Mouse (Mus musculus) spleen, adult 12 weeks (tissue): ENCODE results near the gene Clint1.

Source experiments
- DNase-seq: peaks from one replicate; pipeline ENCODE4 v3.0.0; 2022; ENCODE audit warnings: low spot score

The Clint1 gene

DNA sequence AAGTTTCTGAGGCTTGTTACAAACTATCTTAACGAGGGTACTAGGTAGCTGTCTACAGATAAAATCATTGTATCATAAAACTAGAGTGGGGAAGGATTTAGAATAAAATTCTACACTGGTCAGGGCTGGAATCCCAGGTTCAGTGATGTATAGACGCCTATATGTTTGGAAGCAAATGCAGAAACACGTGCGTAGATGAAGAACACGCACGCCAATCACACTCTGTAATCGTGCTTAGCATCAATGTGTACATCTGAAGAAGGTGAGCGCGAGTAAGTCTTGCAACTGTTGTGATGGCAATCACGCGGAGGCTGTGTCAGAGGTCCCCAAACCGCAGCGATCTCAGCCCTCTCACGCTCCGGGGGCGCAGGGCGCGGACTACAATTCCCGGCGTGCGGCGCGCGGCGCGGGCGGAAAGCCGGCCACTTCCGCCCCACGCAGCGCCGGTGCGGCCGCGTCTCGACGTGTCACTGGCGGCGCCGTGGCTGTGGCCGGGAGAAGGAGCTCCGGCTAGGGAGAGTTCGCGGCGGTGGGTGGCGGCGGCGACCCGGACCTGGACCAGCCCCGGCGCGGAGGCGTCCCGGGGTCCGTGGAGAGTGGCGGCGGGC is at the start of gene Clint1:
TSS of gene Clint1 (plus strand) at position 536 of the 608 bp plus-strand sequence.
- DNase-seq = peak; percentile 74

DNA sequence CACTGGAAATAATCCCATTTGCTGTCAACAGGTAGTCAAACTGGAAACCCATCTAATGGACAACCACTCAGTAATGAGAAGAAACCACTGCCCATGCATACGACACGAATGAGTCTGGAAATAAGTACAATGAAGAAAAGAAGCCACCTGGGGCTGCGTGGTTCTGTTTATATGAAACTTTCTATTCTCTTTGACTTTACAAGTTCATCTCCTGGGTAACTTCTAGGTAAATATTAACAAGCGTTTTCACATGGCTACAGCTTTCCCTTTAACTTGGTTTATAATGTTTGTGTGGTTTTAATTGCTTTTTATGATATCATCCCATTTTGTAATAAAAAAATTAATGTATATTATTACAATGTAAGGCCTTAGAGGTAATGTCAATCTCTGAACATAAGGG is 47.8 kb upstream of the Clint1 start:
- DNase-seq = no peak

DNA sequence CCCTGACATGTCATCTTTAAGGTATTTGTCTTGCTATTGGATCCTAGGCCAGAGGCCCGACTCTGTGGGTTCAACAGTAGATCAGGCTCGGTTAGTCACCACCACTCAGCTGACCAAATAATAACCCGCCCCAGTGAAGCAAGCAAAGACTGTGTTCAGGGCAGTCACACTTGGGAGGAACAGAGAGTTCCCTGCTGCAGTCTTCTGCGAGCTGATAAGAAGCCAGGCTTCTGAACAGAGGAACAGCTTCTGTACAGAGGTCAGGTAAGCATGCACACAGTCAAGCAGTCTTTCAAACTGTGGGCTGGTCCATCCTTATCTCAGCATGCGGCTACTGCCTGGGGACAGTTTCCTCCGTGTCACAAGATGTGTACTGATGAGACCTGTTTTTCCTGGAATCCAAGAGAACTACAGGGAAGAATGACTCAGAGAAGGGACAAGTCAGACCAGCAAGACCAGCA is 46.5 kb upstream of the Clint1 start:
- peak; percentile 21 for DNase-seq

DNA sequence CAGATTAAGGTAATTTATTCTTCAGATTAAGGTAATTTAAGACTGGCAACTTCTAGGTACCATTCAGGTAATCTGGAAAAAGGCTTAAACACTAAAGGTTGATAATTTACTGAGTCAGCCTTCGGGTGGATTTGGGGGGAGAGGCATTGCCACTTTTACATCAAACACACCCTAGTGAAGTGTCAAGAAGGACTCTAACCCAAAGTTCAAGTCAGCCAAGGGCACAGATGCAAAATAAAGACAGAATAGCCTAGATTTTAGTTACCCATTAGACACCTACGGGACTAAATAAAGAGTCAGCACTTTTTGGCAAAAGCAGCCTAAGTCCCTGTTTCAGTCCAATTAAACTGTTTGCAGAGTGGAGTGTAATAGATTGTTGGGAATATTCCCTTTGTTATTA is 46.0 kb upstream of the Clint1 start:
- no peak for DNase-seq

DNA sequence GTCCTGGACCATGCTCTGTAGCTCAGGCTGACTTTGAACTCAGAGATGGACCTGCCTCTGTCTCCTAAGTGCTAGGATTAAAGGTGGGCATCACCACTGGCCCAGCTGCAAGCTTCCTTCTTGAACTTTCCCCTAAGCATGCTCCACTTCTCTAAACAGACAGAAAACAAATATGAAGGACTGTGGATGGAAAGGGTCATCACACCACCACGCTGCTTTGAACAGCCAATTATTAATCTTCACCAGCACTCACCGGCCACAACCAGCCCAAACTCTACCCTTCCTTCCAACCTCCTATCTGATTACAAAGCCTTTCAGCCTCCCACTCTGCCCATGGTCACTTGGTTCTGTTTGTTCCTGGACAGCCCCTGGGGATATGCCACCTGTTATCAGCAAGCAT is 45.6 kb upstream of the Clint1 start:
- DNase-seq = no peak

DNA sequence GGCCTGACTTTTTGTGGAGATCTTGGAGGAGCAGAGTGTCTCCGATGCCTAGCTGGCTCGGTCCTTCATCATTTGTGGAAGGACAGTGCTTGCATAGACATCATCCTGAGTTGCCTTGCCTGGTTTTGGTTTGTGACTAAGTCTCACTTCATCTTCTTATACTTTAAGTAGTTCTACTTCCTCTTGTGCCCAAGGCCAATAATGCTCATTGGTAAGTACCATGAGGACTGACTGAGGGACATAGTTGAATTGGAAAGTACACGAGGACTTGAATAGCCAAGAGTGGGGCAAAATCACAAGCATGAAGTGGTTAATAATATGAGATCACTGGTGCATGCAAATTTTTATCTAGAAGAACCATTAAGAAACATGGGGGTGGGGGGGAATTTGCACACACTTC is 45.0 kb upstream of the Clint1 start:
- DNase-seq = no peak

DNA sequence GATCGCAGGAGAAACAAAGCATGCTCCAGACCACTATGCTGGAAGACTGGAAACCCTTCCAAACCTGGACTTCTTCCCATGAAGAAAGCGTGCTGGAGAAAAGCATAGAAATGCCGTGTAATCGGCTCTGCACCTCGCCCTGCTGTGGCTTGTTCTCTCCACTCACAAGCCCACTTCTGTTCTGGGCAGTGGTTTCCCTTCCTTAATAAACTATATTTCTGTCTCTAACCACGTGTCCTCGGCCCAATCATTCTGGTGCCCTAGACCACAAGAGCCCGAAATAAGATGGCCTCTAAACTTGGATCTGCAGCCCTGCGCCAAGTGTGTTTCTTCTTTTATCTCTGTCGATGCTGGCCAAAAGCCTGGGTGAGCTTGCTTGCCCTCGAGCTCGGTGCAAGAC is 44.0 kb upstream of the Clint1 start:
- DNase-seq = no peak

DNA sequence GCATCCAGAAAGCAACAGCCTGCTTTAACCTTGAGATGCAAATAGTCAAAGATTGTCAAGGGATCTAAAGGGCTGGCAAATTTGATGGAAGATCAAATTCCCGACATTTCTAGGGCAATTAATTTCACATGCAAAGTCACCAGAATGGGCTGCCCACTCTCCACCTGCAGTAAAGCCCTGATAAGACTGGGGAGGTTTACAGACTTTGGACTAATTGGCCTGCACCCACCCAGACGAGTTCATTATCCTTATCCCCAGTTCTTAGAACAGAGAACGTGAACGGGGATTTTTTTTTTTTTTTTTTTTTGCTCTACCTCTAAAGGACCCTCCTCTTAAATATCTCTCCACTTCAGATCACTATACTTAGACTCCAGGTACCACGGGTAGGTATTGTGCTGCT is 42.4 kb upstream of the Clint1 start:
- no peak for DNase-seq

DNA sequence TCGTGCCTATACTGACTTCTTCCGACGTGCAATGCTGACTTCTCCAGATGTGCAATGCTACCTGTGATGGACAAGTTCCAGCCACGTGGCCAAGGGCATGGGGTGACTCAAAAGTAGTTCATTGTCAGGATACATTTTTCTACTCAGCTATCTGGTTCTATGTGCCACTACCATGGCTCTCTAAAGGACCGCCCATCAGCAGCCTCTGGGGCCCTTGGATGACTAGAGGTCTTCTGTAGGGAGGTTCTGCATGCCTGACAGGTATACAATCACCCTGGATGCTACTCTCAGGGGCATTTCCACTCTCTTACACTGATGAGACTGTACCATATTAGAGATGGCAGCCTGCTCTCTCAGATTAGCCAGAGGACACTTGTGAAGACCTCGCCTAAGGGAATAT is 41.8 kb upstream of the Clint1 start:
- no peak for DNase-seq

DNA sequence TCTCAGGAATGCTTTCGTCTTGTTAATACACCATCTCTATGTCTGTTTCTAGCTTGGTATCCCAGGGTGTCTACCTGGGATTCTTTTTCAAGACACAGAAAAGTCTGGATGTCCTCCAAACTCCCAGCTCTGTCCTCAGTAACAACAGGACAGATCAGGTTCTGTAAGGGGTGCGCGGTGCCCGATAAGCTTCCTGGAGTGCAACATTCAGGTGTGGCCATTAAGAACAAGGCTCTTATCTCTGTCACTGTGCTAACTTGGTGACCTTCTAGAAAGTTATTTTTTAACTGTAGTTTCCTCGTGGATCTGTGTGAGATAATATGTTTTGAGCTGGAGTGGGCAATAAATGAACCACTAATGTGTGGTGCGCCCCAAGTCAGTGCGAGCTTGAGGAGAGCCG is 41.0 kb upstream of the Clint1 start:
- DNase-seq = no peak

DNA sequence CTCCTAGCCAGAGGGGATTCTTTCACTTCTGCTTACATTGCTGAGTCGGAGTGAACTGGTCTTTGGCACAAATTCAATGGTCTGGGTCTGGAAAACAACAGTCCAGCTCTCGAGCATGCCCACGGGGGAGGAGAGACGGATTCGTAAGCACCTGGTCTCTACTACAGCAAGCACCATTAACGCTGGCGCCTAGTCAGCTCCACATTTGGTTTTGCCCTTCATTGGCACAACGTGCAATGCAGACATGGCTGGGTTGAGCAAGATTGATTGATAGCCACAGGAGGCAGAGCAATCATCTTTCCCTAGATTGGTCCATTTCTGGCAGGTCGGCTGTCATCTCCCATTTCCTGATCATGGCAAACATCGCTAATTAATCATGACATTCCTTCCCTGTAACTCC is 36.2 kb upstream of the Clint1 start:
- DNase-seq = no peak

DNA sequence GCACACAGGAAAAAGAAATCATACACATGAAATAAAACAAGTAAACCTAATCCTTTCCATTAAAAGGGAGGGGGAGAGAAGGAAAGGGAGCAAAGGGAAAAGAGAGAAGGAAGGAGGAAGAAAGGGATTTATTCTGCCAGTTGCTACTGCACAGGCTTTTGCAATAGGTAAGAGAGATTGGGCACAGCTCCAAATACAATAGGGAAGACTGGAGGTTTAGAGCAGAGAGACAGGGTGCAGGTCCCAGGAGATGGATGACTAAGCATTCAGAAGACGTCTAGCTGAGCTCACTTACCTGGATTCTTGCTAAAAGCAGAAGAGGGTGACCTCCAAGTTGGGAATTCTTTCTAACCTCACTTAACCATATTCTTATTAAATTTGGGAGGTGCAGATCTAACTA is 35.1 kb upstream of the Clint1 start:
- DNase-seq = no peak

DNA sequence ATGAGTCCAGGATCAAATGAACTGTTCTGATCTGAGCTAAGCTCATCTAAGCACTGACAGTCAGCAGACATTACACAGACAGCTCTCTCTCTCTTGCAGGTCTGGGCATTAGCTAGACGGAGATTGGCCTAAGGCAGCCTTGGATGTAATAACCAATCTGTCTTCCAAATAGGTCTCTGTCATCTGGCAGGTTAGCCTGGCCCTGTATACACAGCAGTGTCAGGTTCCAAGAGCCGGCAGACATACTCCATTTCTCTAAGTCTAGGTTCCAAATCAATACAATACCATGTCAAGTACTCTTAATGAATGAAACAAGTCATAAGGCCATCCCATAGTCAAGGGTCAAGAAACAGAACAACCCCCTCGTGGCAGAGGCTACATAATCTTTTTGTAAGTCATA is 33.9 kb upstream of the Clint1 start:
- no peak for DNase-seq

DNA sequence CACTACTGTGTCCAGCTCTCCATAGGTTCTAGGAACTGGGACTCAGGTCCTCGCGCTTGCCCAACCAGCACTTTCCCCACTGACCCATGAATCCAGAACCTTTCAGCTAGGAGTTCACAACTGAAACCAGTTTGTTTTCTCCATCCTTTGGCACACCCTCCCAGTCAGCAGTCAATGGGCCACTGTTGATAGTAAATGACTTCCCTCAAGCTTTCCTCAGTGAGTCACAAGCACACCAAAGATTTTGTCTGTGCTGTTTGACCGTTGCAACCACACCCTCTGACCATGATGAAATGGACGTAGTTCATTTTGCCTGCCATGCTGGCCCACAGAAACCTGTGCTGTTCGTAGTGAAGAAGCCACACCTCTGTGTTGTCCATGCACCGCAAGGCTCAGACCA is 30.9 kb upstream of the Clint1 start:
- DNase-seq = no peak

DNA sequence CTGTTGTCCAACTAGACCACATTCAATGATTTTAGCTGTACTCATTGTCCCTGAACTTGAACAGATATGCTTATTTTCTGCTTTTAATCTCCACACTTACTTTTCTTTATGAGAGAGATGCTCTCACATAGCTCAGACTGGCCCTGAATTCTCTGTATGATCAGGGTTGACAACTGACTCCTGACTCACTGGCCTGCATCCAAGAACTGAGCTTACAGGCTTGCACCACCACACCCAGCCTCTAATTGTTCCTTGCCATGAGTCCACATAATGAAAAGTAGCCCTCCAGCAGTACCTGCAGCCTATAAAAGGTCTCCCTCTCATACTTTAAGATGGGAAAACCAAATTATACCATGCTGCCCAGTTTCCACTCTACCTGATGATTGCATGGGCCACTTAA is 21.7 kb upstream of the Clint1 start:
- DNase-seq = no peak

DNA sequence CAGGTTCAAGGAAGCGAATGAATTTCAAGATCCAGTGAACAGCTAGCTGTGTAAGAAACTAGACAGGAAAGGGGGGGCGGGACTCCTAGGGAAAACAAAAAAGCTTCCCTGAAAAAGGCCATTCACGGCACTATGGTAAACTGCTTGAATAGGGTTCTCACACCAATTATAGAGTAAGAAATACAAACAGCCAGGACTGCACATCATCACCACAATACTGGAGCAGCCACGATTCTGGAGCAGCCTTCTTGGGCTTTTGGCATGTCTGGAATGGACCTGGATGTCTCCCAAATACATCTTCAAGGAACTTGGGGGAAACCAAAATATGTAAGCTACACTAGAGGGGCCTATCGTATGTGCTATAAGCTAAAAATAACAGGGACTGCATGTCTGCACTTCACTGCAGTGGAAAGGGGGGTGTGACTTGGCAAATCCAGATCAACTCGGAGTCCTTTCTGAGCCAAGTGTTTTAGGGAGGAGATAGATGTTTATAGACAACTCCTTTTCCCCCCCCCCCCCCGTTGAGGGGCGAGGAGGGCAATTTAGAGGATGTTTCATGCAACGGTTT is 21.0 kb upstream of the Clint1 start:
- no peak for DNase-seq

DNA sequence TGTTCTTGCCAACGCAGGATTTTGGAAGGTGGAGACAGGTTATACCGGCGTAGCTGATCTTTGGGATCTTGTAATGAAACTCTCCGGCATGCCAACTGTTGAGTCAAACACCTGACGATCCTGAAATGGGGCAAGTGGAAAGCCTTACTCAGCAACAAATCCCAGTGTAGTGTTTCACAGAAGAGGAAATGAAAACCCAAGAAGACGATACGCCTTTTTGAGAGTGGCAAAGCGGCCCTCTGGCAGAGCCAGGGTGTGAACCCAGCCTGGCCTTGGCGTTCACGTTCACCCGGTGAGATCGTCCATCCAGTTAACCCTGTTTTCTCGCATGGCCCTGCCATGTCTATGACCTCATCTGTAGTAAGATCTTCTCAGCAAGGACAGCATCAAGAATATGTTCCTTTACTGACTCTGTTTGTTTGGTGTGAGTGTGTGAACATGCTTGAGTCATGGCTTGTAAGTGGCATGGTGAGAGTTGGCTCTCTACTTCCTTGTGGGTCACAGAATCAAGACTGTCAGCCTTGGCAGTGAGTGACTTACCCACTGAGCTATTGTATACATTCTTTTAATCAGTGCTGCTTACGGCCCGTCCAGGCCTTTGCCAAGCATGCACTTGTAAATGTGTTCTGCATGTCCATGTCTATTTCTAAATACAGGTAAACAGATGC is 20.2 kb upstream of the Clint1 start:
- DNase-seq = no peak

DNA sequence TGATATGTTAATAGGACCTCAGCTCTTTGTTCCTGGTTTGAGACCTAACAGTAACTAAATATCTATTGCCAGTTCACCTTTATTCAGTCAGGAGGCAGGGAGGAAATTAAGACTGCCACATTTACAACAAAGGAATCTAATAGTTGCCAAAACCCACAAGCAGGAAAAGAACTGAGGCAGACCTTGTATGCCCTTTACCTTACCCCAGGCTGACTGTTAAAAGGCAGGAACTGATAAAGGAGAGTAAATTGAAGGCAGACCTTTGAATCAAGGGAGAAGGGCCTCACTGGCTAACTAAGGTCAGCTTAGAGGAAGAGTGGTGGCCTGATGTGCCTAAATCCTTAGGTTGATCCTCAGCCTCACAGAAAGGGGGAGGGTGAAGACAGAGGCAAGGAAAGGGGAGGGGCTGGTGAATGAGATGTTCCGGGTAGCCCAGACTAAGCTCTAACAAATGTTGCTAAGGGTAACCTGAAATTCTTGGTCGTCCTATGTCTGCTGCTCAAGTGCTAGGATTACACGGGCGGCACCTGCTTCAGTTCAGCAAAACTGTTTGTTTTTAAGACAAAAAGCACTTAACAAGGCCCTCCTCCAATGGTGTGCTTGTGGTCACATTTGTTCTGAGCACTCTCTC is 16.1 kb upstream of the Clint1 start:
- DNase-seq = no peak

DNA sequence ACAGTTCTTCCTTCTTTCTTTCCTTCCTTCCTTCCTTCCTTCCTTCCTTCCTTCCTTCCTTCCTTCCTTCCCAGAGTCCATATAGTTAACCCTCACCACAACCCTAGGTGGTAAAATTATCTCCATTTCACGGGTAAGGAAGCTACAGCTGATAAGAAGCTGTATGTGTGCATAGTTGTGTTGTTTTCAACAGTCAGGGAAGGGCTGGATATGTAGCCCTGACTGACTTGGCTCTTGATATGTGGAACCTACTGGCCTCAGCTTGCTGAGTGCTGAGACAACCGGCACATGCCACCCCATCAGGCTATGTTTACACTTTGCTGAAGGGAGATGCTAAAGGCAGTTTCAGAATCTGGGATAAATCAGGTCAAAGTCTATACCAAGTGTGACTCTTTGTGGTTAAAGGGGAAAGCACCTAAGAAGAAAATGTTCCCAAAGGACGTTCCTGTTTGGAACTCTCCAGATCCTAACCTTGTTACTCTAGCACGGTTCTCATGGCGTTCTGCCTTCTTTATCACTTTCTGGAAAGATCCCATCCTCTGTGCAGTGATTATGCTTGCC is 14.5 kb upstream of the Clint1 start:
- no peak for DNase-seq

DNA sequence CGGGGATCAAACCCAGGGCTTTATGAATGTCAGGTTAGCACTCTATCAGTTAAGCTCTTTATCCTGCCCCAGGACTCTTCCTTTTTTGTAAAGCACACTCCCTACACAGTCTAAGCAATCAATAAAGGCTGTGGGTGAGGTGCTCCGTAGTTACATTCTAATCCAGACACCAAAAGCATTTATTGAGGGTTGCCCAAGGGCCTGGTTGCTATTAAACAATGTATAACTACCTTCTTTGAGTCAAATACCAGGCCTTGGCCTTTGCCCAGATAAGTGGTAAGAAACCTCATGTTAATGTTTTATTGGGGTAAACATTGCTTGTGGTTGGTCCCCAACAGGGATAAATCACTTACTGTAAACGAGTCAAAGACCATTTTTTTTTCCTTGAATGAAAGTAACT is 13.4 kb upstream of the Clint1 start:
- DNase-seq = no peak

DNA sequence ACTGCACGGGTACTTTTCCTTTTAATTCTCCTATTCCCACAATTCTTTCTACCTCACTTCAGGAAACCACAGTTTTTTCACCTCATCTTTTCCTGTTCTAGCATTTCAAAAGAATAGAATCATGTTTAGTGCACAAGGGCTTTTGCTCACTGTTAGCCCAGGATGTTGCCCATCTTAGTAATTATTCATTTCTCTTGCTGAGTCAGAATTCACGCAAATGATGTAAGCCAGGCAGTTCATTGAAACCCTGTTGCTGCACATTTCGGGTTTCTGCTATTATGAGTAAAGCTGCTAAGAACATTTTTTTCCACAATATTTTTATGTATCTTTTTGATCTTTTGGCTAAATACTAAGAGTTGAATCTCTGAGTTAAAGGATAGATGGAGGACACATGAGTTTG is 11.5 kb upstream of the Clint1 start:
- DNase-seq = no peak

DNA sequence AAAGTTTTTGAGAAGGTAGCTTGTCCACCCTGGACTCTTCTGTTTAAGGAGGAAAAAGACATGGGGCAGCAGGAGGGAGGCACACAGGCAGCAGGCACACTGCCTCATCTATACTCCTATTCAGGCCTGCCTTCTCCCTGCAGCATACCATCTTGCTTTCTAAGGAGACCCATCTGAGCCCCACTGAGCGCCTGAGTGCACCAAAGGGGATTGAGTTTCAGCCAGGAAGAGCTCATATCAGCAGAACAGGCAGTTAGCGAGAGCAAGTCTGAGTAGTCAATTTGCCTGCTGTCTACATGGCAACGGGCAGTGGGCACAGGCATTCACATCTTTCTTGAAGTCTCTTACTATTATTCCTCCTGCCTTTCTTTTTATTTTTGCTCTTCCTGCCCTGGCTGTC is 5.8 kb upstream of the Clint1 start:
- no peak for DNase-seq

DNA sequence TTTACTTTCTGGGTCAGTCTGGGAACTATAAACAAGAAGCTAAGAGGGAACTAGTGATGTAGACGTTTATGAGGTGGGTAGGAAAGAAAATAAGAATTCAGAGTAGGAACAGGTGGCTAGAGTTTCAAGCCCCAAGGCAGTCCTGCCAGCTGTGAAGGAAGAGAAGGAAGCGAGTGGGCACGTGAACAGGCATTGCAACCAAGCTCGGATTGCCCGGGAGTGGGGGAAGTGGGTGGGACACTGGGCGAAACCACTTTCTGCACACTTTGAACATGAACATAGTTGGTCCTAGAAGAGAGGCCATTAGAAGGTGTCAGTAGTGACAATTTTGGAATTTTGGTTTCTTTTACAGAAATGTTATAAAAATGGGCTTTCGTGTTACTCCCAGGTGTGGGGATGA is 4.3 kb upstream of the Clint1 start:
- DNase-seq = no peak
